Mouse (Mus musculus) erythroblast, embryonic 14.5 days (primary cell): ENCODE data around the gene Maml3.

Source experiments
- GATA1 ChIP-seq: IDR thresholded peaks from 2 replicates; pipeline ENCODE4 v1.6.1; 2012; ENCODE audit warnings: low read length, inconsistent platforms, mixed read lengths
- TAL1 ChIP-seq: IDR thresholded peaks from 3 replicates; pipeline ENCODE4 v1.6.1; 2012; ENCODE audit warnings: low read length, inconsistent platforms, mixed read lengths

DNA sequence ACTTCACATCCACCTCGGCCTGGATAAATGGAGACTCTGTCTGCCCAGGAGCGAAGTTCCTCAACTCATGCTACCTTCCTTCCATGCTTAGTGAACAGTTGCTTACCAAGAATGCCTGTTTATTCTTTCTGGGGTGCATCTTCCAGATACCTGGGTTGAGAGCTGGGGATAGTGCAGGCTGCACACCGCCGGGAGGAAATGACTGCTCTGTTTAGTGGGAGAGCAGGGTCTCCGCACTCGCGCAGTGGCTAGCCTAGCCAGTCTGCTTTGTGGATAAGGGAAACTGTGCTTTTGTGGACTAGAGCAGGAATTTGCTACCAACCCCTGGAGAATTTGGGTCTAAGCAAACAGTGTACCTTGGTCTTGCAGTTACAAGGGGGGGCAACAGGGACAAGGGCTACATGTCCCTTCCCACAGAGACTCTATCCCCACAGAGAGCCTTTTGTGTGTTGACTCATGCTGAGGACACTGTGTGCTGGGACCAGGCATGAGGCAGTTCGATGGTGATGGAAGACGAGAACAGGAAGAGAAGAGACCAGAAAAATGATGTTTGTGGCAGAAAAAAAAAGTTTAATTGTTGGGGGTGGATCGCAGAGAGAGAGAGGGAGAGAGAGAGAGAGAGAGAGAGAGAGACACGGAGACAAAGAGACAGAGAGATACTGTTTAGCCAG lies 442.9 kb downstream of the Maml3 start:
- TF ChIP-seq TAL1 = no peak
- no peak for TF ChIP-seq GATA1
